Mouse (Mus musculus) layer of hippocampus, adult 18-20 months (tissue): ENCODE measurements at regions not wholly inside any gene's neighbourhood (a gene's known extent, or its start where the extent isn't known, plus 50 kb on each side); places are given as distances from the start of the nearest gene placed in this dataset.

Source experiments
- DNase-seq, 2 experiments: peaks; one replicate each; pipeline ENCODE4 v3.0.0; 2022; ENCODE audit warnings: low spot score in 2 of 2

- no peak for DNase-seq
Measured at GRCm38 (mm10) chr3:43339101-43339500, 1596.7 kb downstream of the D3Ertd751e start.

- DNase-seq: peak in 1 of 2 experiments; percentile 5
Measured at GRCm38 (mm10) chr3:43342928-43343327, 1600.5 kb downstream of the D3Ertd751e start.

- DNase-seq: no peak
Measured at GRCm38 (mm10) chr3:43352829-43353228, 1610.4 kb downstream of the D3Ertd751e start.

- DNase-seq: no peak
Measured at GRCm38 (mm10) chr3:43358511-43358910, 1616.1 kb downstream of the D3Ertd751e start.

GRCm38 (mm10) chr3:43399893-43400292, 1657.5 kb downstream of the D3Ertd751e start:
- DNase-seq: no peak

- no peak for DNase-seq
Measured at GRCm38 (mm10) chr3:43424886-43425285, 1682.5 kb downstream of the D3Ertd751e start.

GRCm38 (mm10) chr3:43426672-43427071, 1684.3 kb downstream of the D3Ertd751e start:
- DNase-seq: no peak

GRCm38 (mm10) chr3:43461541-43462109, 1719.2 kb downstream of the D3Ertd751e start:
- no peak for DNase-seq
